Mouse (Mus musculus) midbrain, embryonic 14.5 days (tissue): ENCODE results near the gene Apol7e. TPM values are rescaled to one million over a fixed set of nuclear protein-coding genes. Genes with fewer than 3 reads are reported as not detected.
"Not testable (repeated sequence)": the region's sequence is repeated elsewhere in the genome, so short reads cannot be mapped to it uniquely, and the experiment has no call there.

Source experiments
- ATAC-seq: fragments of 200-750 bp; cut with Nextera tagmentation; 2 replicates; pipeline ENCODE4 v1.8.0; 2017; ENCODE audit warnings: moderate number of reproducible peaks, moderate library complexity; ENCODE audit not compliant: low FRiP score, low TSS enrichment
- DNase-seq: peaks from one replicate; pipeline ENCODE4 v3.0.0-alpha.2; 2015
- H3K27ac ChIP-seq: fragments of 300-500 bp; sonication (generic); replicated peaks from 2 replicates; pipeline ENCODE4 v1.5.1; 2014; ENCODE audit warnings: mild to moderate bottlenecking, low read depth, low read length, moderate library complexity
- H3K27me3 ChIP-seq: fragments of 300-500 bp; sonication (generic); 2 replicates; pipeline ENCODE4 v1.6.1; 2014; ENCODE audit warnings: low read length, control low read depth, mixed read lengths; ENCODE audit not compliant: control insufficient read depth, insufficient read depth
- H3K36me3 ChIP-seq: fragments of 300-500 bp; sonication (generic); 2 replicates; pipeline ENCODE4 v1.6.1; 2014; ENCODE audit warnings: low read length, control low read depth; ENCODE audit not compliant: control insufficient read depth, insufficient read depth
- H3K4me1 ChIP-seq: fragments of 300-500 bp; sonication (generic); 2 replicates; pipeline ENCODE4 v1.6.1; 2014; ENCODE audit warnings: mild to moderate bottlenecking, antibody characterized with exemption, low read length, control low read depth; ENCODE audit not compliant: control insufficient read depth, insufficient read depth
- H3K4me2 ChIP-seq: fragments of 300-500 bp; sonication (generic); 2 replicates; pipeline ENCODE4 v1.6.1; 2014; ENCODE audit warnings: mild to moderate bottlenecking, low read length, moderate library complexity
- H3K4me3 ChIP-seq: fragments of 300-500 bp; sonication (generic); replicated peaks from 2 replicates; pipeline ENCODE4 v1.5.1; 2014; ENCODE audit warnings: low read depth, low read length
- H3K9ac ChIP-seq: fragments of 300-500 bp; sonication (generic); replicated peaks from 2 replicates; pipeline ENCODE4 v1.6.1; 2014; ENCODE audit warnings: mild to moderate bottlenecking, low read length, moderate library complexity
- H3K9me3 ChIP-seq: fragments of 300-500 bp; sonication (generic); 2 replicates; pipeline ENCODE4 v1.6.1; 2016; ENCODE audit warnings: low read length, control low read depth, mixed read lengths; ENCODE audit not compliant: control insufficient read depth
- WGBS: fragments of 180-500 bp; shearing (Covaris S2); extraction: QIAGEN DNeasy Blood & Tissue Kit; methylation state at CpG from one replicate; pipeline ENCODE4 v1.1.7; 2014; 5-methylcytosine and 5-hydroxymethylcytosine counted together
- polyA plus RNA-seq: library from polyadenylated mRNA; unstranded; fragments of >200 nt; fragmentation: Nextera tagmentation; extraction: Ambion mirVana; gene quantifications from 2 replicates; pipeline ENCODE4 v1.2.1, GENCODE M21; 2014

Apol7e gene
- polyA plus RNA-seq, 1 experiment from 2014 or later: not detected

DNA sequence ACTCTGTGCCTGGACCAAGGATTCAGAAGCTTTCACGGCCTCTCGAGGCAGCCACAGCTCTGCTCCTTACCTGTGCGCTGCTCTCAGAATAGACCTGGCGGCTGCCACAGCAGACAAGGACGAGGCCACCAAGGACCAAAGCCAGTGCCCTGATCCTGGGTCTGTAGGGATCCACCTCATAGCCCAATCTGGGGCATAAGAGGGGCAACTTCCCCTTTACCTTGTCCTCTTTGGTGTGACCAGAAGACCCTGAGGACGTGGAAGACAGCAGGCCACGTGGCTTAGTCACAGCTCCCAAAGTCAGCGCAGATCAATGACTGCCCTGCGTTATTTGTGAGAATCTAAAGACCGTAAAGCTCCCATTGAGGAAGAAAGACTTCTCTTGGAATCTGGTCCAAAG lies 34.2 kb downstream of the Apol7e start:
- H3K4me3 ChIP-seq, H3K36me3 ChIP-seq, ATAC-seq, DNase-seq, H3K27me3 ChIP-seq, H3K9me3 ChIP-seq, H3K4me1 ChIP-seq, H3K4me2 ChIP-seq, H3K27ac ChIP-seq, H3K9ac ChIP-seq: not testable (repeated sequence)
- WGBS: 72% methylated on average over 10 of the region's 10 CpGs

DNA sequence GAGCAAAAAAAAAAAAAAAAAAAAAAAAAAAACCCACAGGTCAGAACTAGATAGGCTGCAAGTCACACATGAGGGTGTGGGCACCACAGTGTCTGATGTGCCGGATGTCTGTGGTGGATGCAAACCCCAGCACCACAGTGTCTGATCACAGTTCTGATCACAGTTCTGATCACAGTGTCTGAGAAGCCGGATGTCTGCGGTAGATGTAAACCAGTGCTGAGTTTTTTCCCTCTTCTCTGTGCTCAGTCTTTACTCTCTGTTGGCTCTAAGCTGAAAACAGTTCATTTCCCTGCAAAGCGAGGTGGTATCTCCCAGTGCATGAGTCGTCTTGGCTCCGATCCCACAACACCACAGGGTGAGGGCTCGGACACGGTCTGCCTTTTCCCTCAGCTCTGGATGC lies 34.7 kb downstream of the Apol7e start:
- H3K27ac ChIP-seq, H3K4me3 ChIP-seq, H3K36me3 ChIP-seq, H3K9ac ChIP-seq, H3K4me2 ChIP-seq, H3K27me3 ChIP-seq, H3K4me1 ChIP-seq, DNase-seq, ATAC-seq, H3K9me3 ChIP-seq: not testable (repeated sequence)
- WGBS: 81% methylated on average over 8 of the region's 8 CpGs

DNA sequence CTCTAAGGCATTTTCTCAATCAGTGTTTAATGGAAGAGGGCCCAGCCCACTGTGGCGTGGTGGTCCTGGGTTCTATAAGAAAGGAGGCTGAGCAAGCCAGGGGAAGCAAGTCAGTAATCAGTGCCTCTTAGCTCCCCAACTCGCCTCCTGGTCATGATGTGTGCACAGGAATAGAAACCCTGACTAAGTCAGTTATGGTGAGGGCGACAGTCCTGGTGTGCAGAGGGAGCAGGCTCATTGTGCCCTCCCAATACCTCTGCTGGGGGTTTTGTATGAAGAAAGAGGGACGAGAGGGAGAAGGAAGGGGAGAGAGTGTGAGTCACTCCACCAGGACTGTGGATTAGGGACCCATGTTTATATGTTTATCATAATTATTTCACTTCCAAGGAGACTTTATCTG lies 35.2 kb downstream of the Apol7e start:
- not testable (repeated sequence) for H3K27me3 ChIP-seq, ATAC-seq, H3K4me1 ChIP-seq, H3K4me2 ChIP-seq, H3K9me3 ChIP-seq, H3K27ac ChIP-seq, DNase-seq, H3K9ac ChIP-seq, H3K36me3 ChIP-seq, H3K4me3 ChIP-seq
- WGBS: 65% methylated on average over 4 of the region's 4 CpGs

DNA sequence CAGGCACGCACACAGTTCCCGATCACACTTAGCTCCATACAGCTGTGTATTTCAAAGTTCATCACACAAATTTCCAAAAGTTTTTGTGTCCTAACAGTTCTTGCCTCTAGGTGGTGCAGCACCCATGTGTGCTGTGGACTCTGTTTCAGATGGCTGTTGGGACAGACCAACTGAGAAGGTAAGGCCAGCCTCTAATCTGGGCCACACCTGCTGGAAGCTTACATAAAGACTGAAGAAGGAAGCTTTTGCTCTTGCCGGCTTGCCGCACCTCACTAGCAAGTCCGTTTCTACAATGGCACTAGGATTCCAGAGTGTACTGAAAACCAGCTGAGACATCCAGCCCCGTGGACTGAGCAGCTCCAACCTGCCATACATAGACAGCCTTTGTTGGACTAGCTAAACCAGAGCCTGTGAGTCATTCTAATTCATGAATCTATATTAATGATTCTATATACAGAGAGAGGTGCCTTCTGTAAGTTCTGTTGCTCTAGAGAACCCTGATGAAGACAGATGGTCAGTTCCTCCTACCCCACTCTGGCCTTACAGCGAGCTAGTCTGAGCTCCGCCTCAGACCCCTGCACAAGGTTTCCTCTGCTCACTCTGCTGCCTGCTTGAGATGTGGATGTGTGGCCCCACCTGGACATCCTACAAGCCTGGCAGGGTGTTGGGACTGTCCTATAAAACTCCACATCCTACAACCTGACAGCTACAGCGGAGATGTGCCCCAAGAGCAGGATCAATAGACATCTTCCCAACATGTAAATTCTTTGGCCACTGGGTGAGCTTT lies 42.0 kb downstream of the Apol7e start:
- Histone ChIP-seq H3K36me3 (no peaks in the 10 kb centered on the region), H3K4me1 (no peaks in the 10 kb centered on the region), H3K27me3 (no peaks in the 10 kb centered on the region), H3K9me3 (no peaks in the 10 kb centered on the region), H3K27ac (no peak overlapping the region), H3K4me3 (no peak overlapping the region), H3K4me2 (no peak overlapping the region), H3K9ac (no peak overlapping the region)
- ATAC-seq: no peak
- no peak for DNase-seq
- WGBS: 82% methylated on average over 9 of the region's 9 CpGs

DNA sequence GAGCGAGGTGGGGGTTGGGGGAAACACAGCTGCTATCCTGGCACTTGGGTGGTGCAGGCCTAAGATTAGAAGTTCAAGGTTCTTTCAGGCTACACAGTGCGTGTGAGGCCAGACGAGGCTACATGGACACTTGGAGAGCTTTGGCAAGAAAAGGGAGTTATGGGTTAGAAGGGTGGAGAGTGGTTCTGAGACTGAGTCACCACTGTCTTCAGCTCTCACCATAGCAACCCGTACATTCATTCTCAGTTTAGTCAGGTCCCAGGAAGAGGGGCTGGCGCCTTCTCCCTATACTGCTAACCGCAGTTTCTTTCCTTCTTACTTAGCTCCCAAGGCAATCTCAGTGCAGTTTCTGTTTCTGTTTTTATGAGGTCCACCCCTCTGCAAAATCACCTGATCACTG lies 42.9 kb downstream of the Apol7e start:
- H3K36me3 ChIP-seq, H3K27ac ChIP-seq, H3K27me3 ChIP-seq, H3K4me2 ChIP-seq, H3K4me3 ChIP-seq, DNase-seq, H3K9ac ChIP-seq, ATAC-seq, H3K4me1 ChIP-seq, H3K9me3 ChIP-seq: not testable (repeated sequence)
- 88% methylated on average over 6 of the region's 6 CpGs for WGBS

DNA sequence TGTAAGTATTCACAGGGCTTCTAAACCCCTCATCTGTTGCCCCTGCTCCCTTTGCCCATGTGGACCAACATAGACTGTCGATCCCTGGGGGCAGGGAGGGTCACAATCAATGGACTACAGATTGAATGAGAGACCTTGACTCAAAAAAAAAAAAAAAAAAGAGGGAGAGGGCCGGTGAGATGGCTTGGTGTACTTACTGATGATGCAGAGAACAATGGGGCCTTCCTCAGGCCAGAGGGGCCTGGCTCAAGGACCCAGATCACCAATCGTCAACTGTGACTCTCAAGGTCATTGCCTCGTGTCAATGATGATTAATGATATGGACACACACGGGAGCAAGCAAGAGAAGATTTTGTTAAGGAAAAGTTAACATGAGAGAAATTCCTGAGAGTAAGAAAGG lies 46.0 kb downstream of the Apol7e start:
- H3K4me3 ChIP-seq: no peak overlapping the region
- no peak for DNase-seq

DNA sequence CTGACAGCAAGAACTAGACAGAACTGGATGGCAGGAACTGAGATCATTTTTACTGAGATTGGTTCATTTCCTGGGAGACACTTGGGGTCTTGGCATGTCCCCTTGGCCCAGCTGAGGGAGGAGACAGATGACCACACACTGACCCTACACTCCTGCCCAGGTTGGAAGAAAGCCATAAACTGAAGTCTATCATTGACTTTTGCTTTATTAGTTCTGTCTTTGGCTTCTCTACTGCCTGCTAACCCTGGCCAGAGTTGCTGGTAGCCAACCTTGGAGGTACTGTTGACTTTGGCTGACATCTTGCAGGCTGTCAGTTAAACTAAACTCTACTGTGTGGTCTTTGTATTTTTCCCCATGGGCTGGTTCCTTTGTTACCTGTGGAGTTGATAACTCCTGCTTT lies 46.4 kb downstream of the Apol7e start:
- no peak for DNase-seq
- H3K4me2 ChIP-seq: no peak overlapping the region
- no peak overlapping the region for H3K27ac ChIP-seq
- H3K27me3 ChIP-seq: no peaks in the 10 kb centered on the region
- no peak for ATAC-seq
- H3K9ac ChIP-seq: no peak overlapping the region
- no peaks in the 10 kb centered on the region for H3K9me3 ChIP-seq
- H3K36me3 ChIP-seq: no peaks in the 10 kb centered on the region
- no peaks in the 10 kb centered on the region for H3K4me1 ChIP-seq
- no peak overlapping the region for H3K4me3 ChIP-seq

More for the DNA sequence above, 46.0 kb downstream of the Apol7e start:
- no peak overlapping the region for H3K4me2 ChIP-seq
- no peak overlapping the region for H3K27ac ChIP-seq
- H3K27me3 ChIP-seq: no peaks in the 10 kb centered on the region
- no peaks in the 10 kb centered on the region for H3K36me3 ChIP-seq
- no peak overlapping the region for H3K9ac ChIP-seq
- ATAC-seq: no peak
- 42% methylated on average over 5 of the region's 5 CpGs for WGBS
- H3K4me1 ChIP-seq: no peaks in the 10 kb centered on the region
- no peaks in the 10 kb centered on the region for H3K9me3 ChIP-seq

DNA sequence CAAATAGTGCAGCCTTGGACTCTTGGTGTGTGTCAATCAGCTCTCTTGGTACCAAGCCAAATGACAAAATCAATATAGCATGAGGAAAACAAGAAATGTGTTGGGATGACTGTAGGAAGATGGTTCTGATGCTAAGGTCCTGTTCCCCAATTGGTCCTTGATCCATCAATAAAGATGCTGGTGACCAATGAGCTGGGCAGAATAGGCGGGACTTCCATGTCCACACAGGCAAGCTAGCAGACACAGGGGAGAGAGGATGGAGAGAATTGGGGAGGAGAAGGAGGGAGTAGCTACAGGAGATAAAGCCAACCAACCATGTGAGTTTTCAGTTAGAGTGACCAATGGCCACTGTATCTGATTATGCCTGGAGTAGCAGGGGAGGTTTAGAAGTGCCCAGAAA lies 47.7 kb downstream of the Apol7e start:
- H3K9ac ChIP-seq: no peak overlapping the region
- no peaks in the 10 kb centered on the region for H3K4me1 ChIP-seq
- 95% methylated on average over 1 of the region's 1 CpGs for WGBS
- DNase-seq (no peak), ATAC-seq (no peak)
- H3K4me3 ChIP-seq: no peak overlapping the region
- no peaks in the 10 kb centered on the region for H3K9me3 ChIP-seq
- H3K4me2 ChIP-seq: no peak overlapping the region
- H3K36me3 ChIP-seq: no peaks in the 10 kb centered on the region
- H3K27me3 ChIP-seq: no peaks in the 10 kb centered on the region
- no peak overlapping the region for H3K27ac ChIP-seq

DNA sequence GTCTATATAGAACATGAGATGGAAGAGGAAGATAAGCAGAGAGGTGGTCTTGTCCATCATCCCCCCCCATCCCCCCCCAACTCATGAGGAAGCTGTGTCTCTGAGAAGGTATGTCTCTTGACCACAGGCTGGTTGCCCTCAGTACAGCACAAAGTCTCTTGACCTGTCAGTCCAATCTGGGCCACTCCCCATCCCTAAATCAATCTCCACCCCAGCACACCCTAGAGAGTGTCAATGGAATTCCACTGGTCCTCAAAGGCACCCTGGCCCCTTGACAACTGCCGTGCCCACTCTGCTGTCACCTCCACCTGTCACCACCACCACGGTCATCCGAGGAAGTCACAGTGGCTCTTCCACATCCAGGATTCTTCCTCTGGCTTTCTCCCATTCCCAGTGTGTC lies 49.8 kb downstream of the Apol7e start:
- Histone ChIP-seq H3K27ac (no peak overlapping the region), H3K4me2 (no peak overlapping the region), H3K9ac (no peak overlapping the region), H3K27me3 (no peaks in the 10 kb centered on the region), H3K4me1 (no peaks in the 10 kb centered on the region), H3K36me3 (no peaks in the 10 kb centered on the region), H3K9me3 (no peaks in the 10 kb centered on the region), H3K4me3 (no peak overlapping the region)
- no peak for DNase-seq
- ATAC-seq: no peak
- 96% methylated on average over 3 of the region's 3 CpGs for WGBS
